Mouse (Mus musculus): Measurements from ENCODE around the gene Tnip3.

The Tnip3 gene

GRCm38 (mm10) chr6:65525192-65525591 is at the start of gene Tnip3:
Tnip3 (plus strand) TSS chr6:65525313.
- no peak for DNase-seq

- no peak for DNase-seq
These were observed 26.3 kb upstream of the Tnip3 start for GRCm38 (mm10) chr6:65498786-65499185.

- DNase-seq: peak; percentile 78 to 82
These were observed 15.0 kb upstream of the Tnip3 start for GRCm38 (mm10) chr6:65510051-65510669.

- DNase-seq: no peak
These were observed 11.3 kb upstream of the Tnip3 start for GRCm38 (mm10) chr6:65513813-65514212.

- DNase-seq: no peak
These were observed 8.4 kb upstream of the Tnip3 start for GRCm38 (mm10) chr6:65516759-65517158.

GRCm38 (mm10) chr6:65520821-65521220 is 4.3 kb upstream of the Tnip3 start:
- DNase-seq: no peak

- DNase-seq: no peak
These were observed 2.8 kb downstream of the Tnip3 start for GRCm38 (mm10) chr6:65527892-65528291.

- DNase-seq: no peak
These were observed 6.2 kb downstream of the Tnip3 start for GRCm38 (mm10) chr6:65531232-65531848.

- no peak for DNase-seq
These were observed 8.6 kb downstream of the Tnip3 start for GRCm38 (mm10) chr6:65533687-65534086.

GRCm38 (mm10) chr6:65537327-65537884 is 12.3 kb downstream of the Tnip3 start:
- DNase-seq: no peak

GRCm38 (mm10) chr6:65538022-65538652 is 13.0 kb downstream of the Tnip3 start:
- no peak for DNase-seq

GRCm38 (mm10) chr6:65538921-65539320 is 13.8 kb downstream of the Tnip3 start:
- no peak for DNase-seq

- DNase-seq: no peak
These were observed 15.0 kb downstream of the Tnip3 start for GRCm38 (mm10) chr6:65540138-65540537.

- DNase-seq: no peak
These were observed 16.0 kb downstream of the Tnip3 start for GRCm38 (mm10) chr6:65541094-65541493.

GRCm38 (mm10) chr6:65542391-65542790 is 17.3 kb downstream of the Tnip3 start:
- DNase-seq: no peak

GRCm38 (mm10) chr6:65542913-65543312 is 17.8 kb downstream of the Tnip3 start:
- DNase-seq: no peak

- no peak for DNase-seq
These were observed 39.0 kb downstream of the Tnip3 start for GRCm38 (mm10) chr6:65563887-65564656.

GRCm38 (mm10) chr6:65564657-65565039 is 39.5 kb downstream of the Tnip3 start:
- DNase-seq: no peak

GRCm38 (mm10) chr6:65569741-65570140 is 44.6 kb downstream of the Tnip3 start:
- DNase-seq: peak; percentile 72 to 76

GRCm38 (mm10) chr6:65578151-65578973 is 53.2 kb downstream of the Tnip3 start:
- no peak for DNase-seq

GRCm38 (mm10) chr6:65583029-65583428 is 57.9 kb downstream of the Tnip3 start:
- no peak for DNase-seq

GRCm38 (mm10) chr6:65584870-65585332 is 59.8 kb downstream of the Tnip3 start:
- DNase-seq: peak; percentile 41 to 62

Measured in cerebellum, postnatal 14 days (tissue).